Mouse (Mus musculus) brain, adult 2 months (tissue): ENCODE results near the gene Rgs14.
A peak's percentile ranks its signal among the peaks of the same experiment; 100 is the strongest.

Experiments used
- DNase-seq: peaks from one replicate; pipeline ENCODE4 v3.0.0; 2011; ENCODE audit warnings: low read depth, low spot score

The Rgs14 gene

GRCm38 (mm10) chr13:55403935-55404852 lies 34.7 kb downstream of the Rgs14 start:
- peak; percentile 93 for DNase-seq

GRCm38 (mm10) chr13:55404853-55405782 lies 35.6 kb downstream of the Rgs14 start:
- DNase-seq, result peak; percentile 89

- DNase-seq, result no peak
These were observed 36.4 kb downstream of the Rgs14 start for GRCm38 (mm10) chr13:55405783-55406390.

- DNase-seq, result no peak
These were observed 37.8 kb downstream of the Rgs14 start for GRCm38 (mm10) chr13:55407341-55407740.

GRCm38 (mm10) chr13:55408546-55409120 lies 39.1 kb downstream of the Rgs14 start:
- no peak for DNase-seq

- DNase-seq, result no peak
These were observed 42.3 kb downstream of the Rgs14 start for GRCm38 (mm10) chr13:55411826-55412225.

GRCm38 (mm10) chr13:55412643-55413307 lies 43.2 kb downstream of the Rgs14 start:
- no peak for DNase-seq

GRCm38 (mm10) chr13:55413333-55413732 lies 43.8 kb downstream of the Rgs14 start:
- DNase-seq, result no peak

GRCm38 (mm10) chr13:55414743-55415380 lies 45.3 kb downstream of the Rgs14 start, which contains the start of gene Pfn3:
Gene Pfn3, minus strand, starts transcription at chr13:55415232.
- DNase-seq, result peak; percentile 85

- peak; percentile 86 for DNase-seq
These were observed 48.5 kb downstream of the Rgs14 start for GRCm38 (mm10) chr13:55418004-55418403.

GRCm38 (mm10) chr13:55419142-55419541 lies 49.6 kb downstream of the Rgs14 start:
- no peak for DNase-seq

- DNase-seq, result no peak
These were observed 50.7 kb downstream of the Rgs14 start for GRCm38 (mm10) chr13:55420018-55420932.

GRCm38 (mm10) chr13:55420933-55421800 lies 51.6 kb downstream of the Rgs14 start:
- peak; percentile 71 for DNase-seq

GRCm38 (mm10) chr13:55426613-55427012 lies 57.1 kb downstream of the Rgs14 start, which contains the start of gene F12:
Gene F12, minus strand, starts transcription at chr13:55426793.
- DNase-seq, result no peak

GRCm38 (mm10) chr13:55429226-55429888 lies 59.8 kb downstream of the Rgs14 start:
- DNase-seq, result no peak

- DNase-seq, result no peak
These were observed 61.0 kb downstream of the Rgs14 start for GRCm38 (mm10) chr13:55430566-55430965.

GRCm38 (mm10) chr13:55431889-55432685 lies 62.6 kb downstream of the Rgs14 start:
- no peak for DNase-seq
